Comparison of ENCODE assay signal across 9 mouse cellular contexts in genomic region chr7:132312396-132312795, GRCm38 (mm10). TPM values are rescaled to one million over a fixed set of nuclear protein-coding genes. Genes with fewer than 3 reads are reported as not detected.
A peak's percentile ranks its signal among the peaks of the same experiment; 100 is the strongest.
DNase-seq lines count a peak whose midpoint lies in the region; ATAC-seq and TF ChIP-seq lines count a peak whose summit lies in the region.
"Had no signal": no experiment of that assay in that cellular context is flagged by ENCODE, and none has a peak within 500 bp of the region (broad histone marks: within the 10 kb centered on the region; RNA-seq: fewer than 3 reads in every experiment).

No protein-coding gene starts in this region.

- H3K36me3 ChIP-seq in liver, adult 2 months (ENCODE audit: control insufficient read depth, insufficient read depth, low read length): no peaks in the 10 kb centered on the region
- no peaks in the 10 kb centered on the region for H3K36me3 ChIP-seq in intestine, embryonic 15.5 days
- H3K36me3 ChIP-seq: liver, embryonic 15.5 days had no signal

- H3K79me2 ChIP-seq in liver, adult 2 months (ENCODE audit: control insufficient read depth, insufficient read depth, low read length): no peaks in the 10 kb centered on the region; the same call in 1 of the 2 replicates

- H3K9ac ChIP-seq in liver, adult 2 months (ENCODE audit: low read depth, low read length): peak overlapping the region; percentile 11; the same call in 1 of the 2 replicates
- no peak overlapping the region for H3K9ac ChIP-seq in intestine, embryonic 15.5 days
- H3K9ac ChIP-seq: liver, embryonic 15.5 days had no signal

- TF ChIP-seq CTCF in liver, adult 2 months (IDR thresholded peaks at IDR 0.05; ENCODE audit: low read depth, low read length): no peak

- H3K27ac ChIP-seq in liver, adult 2 months (replicated peaks; ENCODE audit: insufficient read depth, low read depth, low read length): peak overlapping the region; percentile 25; the same call in 1 of the 2 replicates
- H3K27ac ChIP-seq in intestine, embryonic 15.5 days: peak overlapping the region; percentile 25; the same call in 1 of the 2 replicates
- H3K27ac ChIP-seq: liver, embryonic 15.5 days had no signal

- H3K9me3 ChIP-seq in intestine, embryonic 15.5 days: no peaks in the 10 kb centered on the region
- H3K9me3 ChIP-seq: liver, embryonic 15.5 days had no signal

- H3K27me3 ChIP-seq in liver, adult 2 months (ENCODE audit: control insufficient read depth, insufficient read depth, low read length): 0 out of 2 replicates have a peak, but pooled peaks cover 4% of the 10 kb centered on the region
- H3K27me3 ChIP-seq in intestine, embryonic 15.5 days (replicated peaks): no peaks in the 10 kb centered on the region

- 50% methylated on average over 8 of the region's 8 CpGs for WGBS in liver, adult 2 months
- 19% methylated on average over 8 of the region's 8 CpGs for WGBS in intestine, embryonic 15.5 days

- peak; percentile 18; the same call in 1 of the 2 replicates for ATAC-seq in intestine, embryonic 15.5 days

- no peak for TF ChIP-seq POLR2A in liver, adult 2 months (IDR thresholded peaks at IDR 0.05; ENCODE audit: extremely low read depth, insufficient read depth, low read length)

- DNase-seq in liver, adult 2 months (ENCODE audit: extremely low read depth, low read depth, low spot score): no peak
- DNase-seq in liver (no peak), MN1 (ENCODE audit: low spot score) (no peak)
- peak; percentile 43 to 63 for DNase-seq in cerebellum, postnatal 10 days
- peak; percentile 63 for DNase-seq in right cerebral cortex, postnatal 25 days
- DNase-seq in B cell, adult 2 months: no peak

- no peak overlapping the region for H3K4me3 ChIP-seq in liver, adult 2 months (ENCODE audit: insufficient read depth, low read depth, low read length)
- no peak overlapping the region for H3K4me3 ChIP-seq in intestine, embryonic 15.5 days (replicated peaks)
- H3K4me3 ChIP-seq: erythroblast, embryonic 14.5 days; liver, embryonic 15.5 days had no signal

- peaks cover 3% of the 10 kb centered on the region; the same call in 1 of the 2 replicates for H3K4me1 ChIP-seq in liver, adult 2 months (ENCODE audit: control insufficient read depth, insufficient read depth, low read length)
- peaks cover 55% of the 10 kb centered on the region for H3K4me1 ChIP-seq in intestine, embryonic 15.5 days (replicated peaks)

- H3K4me2 ChIP-seq in intestine, embryonic 15.5 days (replicated peaks): peak overlapping the region; percentile 93
- H3K4me2 ChIP-seq: liver, embryonic 15.5 days had no signal

RNA-seq across cellular contexts. Expression of gene Chst15, which starts 4.6 kb away (rescaled TPM):
- 6.5 and 10.4 TPM in 2 replicates for total RNA-seq in liver, adult 2 months (2014; rRNA removed)
- 3.0 and 4.3 TPM in 2 replicates for polyA plus RNA-seq in liver, adult 2 months (2012; rRNA removed)
- polyA plus RNA-seq in intestine, embryonic 15.5 days (2015; fragmentation: Nextera tagmentation; extraction: Ambion mirVana): 23.0 and 23.1 TPM in 2 replicates

Comparison
In these comparisons a context has a peak if more than half of its experiments do, and no peak if none do; other contexts are left out.
1. DNase-seq: peak in cerebellum, postnatal 10 days (2 of 2) and right cerebral cortex, postnatal 25 days (single experiment); none in liver, adult 2 months (single experiment), liver (single experiment), MN1 (single experiment) and B cell, adult 2 months (0 of 2).